Mouse (Mus musculus): ENCODE results near the gene Sf3b4.

Gene Sf3b4

DNA sequence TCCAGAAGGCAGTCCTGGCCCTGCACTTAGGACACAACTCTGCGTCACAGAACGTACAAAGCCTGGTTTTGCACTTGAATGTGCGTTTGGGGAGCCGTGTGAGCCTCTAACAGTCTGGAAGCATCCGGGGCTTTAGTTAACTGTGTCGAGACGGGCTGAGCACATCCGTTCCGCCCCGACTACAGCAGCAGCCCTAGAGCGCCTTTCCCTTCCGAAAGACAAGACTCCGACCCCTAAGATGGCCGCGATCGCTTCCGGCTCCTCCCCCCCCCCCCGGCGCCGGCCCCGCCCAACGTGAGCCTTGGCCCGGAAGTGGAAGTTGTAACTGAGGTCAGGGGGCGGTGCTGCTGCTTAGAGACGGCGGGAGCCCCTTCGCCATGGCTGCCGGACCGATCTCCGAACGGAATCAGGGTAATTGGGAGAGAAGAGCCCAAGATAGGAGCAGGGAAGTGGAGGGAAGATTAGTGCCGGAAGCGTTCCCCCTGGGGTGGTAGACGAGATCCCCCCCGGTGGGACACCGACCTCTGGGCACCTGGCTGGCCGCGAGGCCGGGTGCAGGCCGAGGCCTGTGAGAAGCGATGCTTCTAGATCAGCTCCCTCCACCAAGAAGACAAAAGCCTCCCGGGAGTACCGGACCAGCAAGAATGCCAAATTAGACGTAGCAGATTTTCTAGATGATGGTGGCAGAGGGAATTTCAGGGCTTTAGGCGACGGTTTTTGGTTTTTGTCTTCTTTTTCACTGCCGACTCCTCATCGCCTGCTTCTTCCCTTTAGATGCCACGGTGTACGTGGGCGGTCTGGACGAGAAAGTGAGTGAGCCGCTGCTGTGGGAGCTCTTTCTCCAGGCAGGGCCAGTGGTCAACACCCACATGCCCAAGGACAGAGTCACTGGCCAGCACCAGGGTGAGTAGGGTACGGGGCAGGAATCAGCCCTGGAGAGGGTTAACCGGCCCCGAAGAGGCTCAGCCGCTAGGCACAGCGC is at the start of gene Sf3b4:
Gene Sf3b4 (plus strand): TSS at position 136 of the 982 bp plus-strand sequence.
- peak; percentile 39 to 71 for DNase-seq (ENCODE audit: low read depth in 1 of 2, low spot score in 2 of 2)

DNA sequence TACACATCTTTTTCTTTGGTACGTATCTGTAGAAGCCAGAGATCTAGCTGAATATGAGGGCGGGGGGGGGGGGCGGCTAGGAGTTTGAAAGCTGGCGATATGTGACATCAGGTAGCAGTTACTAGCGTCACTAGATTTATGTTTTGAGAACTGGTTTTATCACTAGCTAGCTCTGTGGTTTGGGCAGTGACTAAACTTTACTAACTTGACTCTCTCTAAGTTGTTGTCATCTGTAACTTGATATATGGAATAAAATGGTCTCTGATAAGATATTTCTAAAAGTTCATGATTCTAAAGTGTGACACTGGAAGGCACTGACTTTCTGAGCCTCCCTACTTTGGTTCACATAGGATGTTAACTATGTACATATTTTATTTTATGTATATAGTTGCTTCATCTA is 47.9 kb upstream of the Sf3b4 start:
- DNase-seq (ENCODE audit: low read depth in 1 of 2, low spot score in 2 of 2) = no peak

GRCm38 (mm10) chr3:96128128-96128527 is 44.0 kb upstream of the Sf3b4 start:
- no peak for DNase-seq (ENCODE audit: low read depth in 1 of 2, low spot score in 2 of 2)

DNA sequence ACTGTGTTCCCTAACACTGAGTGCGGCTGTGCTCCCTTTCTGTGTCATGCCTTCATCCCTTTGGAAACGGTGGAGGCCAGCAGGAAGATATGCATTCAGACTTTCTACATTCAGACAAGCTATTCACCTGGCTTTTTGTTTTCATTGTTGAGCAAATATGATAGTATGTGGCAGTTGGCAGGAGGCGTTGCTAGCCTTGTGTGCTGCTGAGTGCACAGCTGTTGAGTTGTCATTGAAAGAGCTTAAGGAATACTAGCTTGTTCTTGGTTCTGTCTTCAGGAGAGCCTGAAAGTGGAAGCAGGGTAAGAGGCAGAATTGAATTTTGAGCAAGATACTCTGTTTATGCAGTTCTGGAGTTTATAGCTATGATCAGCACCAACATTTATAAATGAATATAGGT is 39.7 kb upstream of the Sf3b4 start:
- no peak for DNase-seq (ENCODE audit: low read depth in 1 of 2, low spot score in 2 of 2)

DNA sequence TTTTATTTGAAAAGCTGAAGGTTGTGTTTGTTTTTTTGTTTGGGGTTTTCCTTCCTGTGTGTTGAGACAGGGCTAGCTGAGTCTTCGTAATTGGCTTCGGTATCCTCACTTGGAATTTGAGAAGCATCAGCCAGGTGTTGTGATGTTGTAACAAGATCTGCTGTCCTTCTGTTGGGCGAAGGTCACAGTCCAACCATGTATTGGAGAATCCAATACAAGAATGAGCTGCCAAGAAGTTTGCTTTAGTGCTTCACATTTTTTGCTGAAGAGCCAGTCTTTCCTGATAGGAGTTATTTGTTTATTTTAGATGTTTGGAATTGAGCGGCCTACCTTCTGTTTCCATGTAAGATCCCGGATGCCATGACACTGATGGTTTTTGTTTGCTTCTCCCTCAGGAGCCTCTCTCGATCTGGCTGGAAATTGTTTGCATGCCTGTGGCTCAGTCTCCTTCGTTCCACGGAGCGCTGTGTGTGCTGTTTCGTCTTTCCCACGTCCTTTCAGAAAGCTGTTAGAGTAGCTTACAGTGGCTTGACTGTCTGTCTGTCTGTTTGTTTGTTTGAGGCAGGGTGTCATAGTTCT is 38.7 kb upstream of the Sf3b4 start:
- DNase-seq (ENCODE audit: low read depth in 1 of 2, low spot score in 2 of 2) = no peak

GRCm38 (mm10) chr3:96135011-96135410 is 37.1 kb upstream of the Sf3b4 start:
- no peak for DNase-seq (ENCODE audit: low read depth in 1 of 2, low spot score in 2 of 2)

DNA sequence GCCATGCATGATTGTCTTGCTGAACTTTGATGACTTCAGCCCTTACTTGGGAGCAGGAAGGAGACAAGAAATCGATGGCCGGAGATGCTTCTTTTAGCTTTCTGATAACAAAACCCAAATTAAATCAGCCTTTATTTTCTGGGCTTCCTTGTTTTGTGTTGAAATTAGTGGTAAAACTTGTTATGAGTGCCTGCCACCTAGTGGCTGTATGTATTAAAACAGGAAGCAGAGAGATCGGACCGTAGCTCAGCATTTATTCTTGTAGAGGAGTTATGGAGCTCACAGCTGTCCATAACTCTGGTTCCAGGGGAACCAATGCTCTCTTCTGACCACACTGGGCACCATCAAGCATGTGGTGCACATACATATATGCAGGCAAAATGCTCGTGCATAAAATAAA is 24.2 kb upstream of the Sf3b4 start:
- DNase-seq (ENCODE audit: low read depth in 1 of 2, low spot score in 2 of 2) = no peak

- DNase-seq (ENCODE audit: low read depth in 1 of 2, low spot score in 2 of 2) = no peak
Measured at GRCm38 (mm10) chr3:96151836-96152235, 20.3 kb upstream of the Sf3b4 start.

DNA sequence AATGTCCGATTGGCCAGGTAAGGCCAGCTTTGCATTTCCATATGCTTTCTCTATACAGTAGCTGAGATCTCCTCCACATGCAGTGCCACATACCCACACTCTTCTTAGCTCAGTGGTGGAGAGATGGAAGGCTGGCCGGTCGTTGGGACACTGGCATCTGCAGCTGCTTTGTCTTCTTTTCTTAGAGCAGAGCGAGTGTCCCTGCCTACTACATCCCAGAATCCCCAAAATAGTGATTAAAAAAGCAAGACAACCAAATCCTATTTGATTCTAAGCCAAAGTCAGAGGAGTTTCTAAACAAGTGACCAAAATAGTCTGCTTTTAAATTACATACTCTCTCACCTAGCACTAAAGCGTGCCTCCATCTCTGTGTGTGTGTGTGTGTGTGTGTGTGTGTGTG is 19.5 kb upstream of the Sf3b4 start:
- DNase-seq (ENCODE audit: low read depth in 1 of 2, low spot score in 2 of 2) = no peak

- no peak for DNase-seq (ENCODE audit: low read depth in 1 of 2, low spot score in 2 of 2)
Measured at GRCm38 (mm10) chr3:96155501-96155900, 16.6 kb upstream of the Sf3b4 start.

DNA sequence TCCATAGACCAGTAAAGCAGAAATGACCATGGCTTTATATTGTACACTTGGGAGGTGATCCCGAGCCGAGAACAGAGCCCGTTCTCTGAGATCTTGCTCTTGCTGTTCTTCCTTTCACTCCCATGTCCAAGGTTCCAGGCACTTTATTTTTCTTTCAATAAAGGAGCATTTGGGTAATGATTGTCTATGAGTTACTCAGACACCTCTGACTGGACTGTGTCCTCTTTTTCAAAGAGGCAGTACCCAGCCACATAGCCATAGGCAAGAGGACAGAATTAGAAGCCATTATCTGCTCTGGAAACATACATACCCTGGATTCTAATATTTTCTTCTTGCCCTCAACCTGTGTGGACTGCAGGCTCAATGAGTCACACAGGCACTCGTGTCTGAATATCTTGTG is 12.3 kb upstream of the Sf3b4 start:
- DNase-seq (ENCODE audit: low read depth in 1 of 2, low spot score in 2 of 2) = no peak

- DNase-seq (ENCODE audit: low read depth in 1 of 2, low spot score in 2 of 2) = no peak
Measured at GRCm38 (mm10) chr3:96160222-96160802, 11.8 kb upstream of the Sf3b4 start.

- DNase-seq (ENCODE audit: low read depth in 1 of 2, low spot score in 2 of 2) = no peak
Measured at GRCm38 (mm10) chr3:96160803-96161516, 11.2 kb upstream of the Sf3b4 start.

GRCm38 (mm10) chr3:96161869-96162840 is 10.0 kb upstream of the Sf3b4 start, which contains the start of gene Mtmr11:
Gene Mtmr11 (plus strand): TSS chr3:96162004.
- DNase-seq (ENCODE audit: low read depth in 1 of 2, low spot score in 2 of 2) = no peak

DNA sequence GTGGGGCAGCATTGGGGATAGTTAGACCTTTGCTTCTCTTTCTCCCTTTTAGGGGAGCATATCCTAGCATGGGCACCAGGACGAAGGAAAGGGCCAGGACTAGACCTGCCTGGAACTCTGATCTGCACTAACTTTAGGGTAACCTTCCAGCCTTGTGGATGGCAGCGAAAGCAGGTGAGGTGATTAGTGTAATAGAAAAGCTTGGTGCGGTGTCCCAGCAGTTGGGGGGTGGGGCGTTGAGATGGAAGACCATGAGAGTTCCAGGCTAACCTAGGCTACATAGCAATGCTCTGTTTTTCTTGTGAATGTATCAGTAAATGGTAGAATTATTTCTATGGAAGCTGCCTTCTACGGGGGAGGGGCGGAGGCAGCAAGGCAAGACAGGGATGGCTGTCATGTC is 9.1 kb upstream of the Sf3b4 start:
- DNase-seq (ENCODE audit: low read depth in 1 of 2, low spot score in 2 of 2) = no peak

DNA sequence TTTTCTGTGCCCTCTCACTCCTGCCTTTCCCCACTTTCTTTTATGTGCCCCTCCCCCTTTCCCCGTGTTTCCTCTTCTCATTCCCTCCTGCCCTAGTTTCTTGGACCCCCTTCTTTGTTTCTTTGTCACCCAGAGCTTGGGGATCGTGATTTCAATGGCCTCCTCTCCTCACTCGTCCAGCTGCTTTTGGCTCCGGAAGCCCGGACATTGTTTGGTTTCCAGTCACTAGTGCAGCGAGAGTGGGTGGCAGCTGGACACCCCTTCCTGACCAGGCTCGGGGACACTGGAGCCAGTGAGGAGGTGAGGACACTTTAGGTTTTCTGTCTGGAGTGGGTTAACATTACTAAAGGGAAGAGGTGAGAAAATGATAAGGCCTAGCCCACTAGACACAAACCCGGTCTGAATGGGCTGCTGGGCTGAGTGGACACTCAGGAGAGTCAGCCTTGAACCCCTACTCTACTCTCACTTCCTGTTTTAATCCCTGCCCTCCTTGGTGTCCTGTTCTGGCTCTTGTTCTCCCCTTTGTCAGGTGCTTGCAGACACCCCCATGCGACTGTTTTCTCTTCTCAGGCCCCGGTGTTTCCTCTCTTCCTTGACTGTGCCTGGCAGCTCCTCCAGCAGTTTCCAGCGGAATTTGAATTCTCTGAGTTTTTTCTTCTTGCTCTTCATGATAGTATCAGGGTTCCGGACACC is 3.5 kb upstream of the Sf3b4 start:
- DNase-seq (ENCODE audit: low read depth in 1 of 2, low spot score in 2 of 2) = no peak

DNA sequence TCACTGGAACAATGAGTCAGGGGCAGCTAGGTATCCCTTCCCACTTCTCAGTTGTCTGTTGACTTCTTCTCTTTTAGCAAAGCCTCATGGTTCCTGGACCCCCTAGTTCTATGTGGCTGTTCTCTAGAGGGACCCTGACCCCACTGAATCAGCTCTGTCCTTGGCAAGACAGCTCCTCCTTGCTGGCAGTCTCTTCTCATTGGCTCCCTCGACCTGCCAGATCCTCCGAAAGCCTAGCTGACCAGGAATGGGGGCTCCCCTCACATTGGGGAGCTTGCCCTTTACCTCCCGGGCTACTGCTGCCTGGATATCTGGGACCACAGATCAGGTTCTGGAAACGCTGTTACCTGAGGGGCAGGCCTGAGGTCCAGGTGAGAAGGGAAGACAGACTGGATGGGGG is 1.9 kb upstream of the Sf3b4 start:
- no peak for DNase-seq (ENCODE audit: low read depth in 1 of 2, low spot score in 2 of 2)

DNA sequence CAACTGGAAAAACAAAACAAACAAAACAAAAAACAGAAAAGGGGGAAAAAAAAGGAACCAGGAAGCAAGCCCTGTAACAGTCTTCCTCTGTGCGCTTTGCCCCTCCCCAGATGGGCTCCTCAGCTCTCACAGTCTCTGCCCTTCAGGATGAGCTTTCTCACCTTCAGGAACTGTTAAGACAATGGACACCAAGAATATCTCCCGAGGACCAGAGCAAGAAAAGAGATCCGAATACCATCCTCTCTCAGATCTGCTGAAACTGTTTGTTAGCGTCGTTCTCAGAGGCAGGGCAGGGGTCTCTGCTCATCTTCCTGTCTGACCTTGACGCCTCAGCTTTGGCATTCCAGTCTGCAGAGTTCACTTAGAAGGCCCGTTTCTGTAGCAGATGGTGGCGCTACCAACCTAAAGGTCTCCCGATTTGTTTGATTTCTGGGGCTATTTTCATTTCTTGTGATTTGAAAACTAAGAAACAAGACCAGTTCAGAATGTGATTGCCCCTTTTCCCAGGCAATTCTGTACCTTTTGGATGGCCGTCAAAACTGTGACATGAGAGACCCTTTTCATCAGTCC is 1.1 kb upstream of the Sf3b4 start:
- DNase-seq (ENCODE audit: low read depth in 1 of 2, low spot score in 2 of 2) = no peak

DNA sequence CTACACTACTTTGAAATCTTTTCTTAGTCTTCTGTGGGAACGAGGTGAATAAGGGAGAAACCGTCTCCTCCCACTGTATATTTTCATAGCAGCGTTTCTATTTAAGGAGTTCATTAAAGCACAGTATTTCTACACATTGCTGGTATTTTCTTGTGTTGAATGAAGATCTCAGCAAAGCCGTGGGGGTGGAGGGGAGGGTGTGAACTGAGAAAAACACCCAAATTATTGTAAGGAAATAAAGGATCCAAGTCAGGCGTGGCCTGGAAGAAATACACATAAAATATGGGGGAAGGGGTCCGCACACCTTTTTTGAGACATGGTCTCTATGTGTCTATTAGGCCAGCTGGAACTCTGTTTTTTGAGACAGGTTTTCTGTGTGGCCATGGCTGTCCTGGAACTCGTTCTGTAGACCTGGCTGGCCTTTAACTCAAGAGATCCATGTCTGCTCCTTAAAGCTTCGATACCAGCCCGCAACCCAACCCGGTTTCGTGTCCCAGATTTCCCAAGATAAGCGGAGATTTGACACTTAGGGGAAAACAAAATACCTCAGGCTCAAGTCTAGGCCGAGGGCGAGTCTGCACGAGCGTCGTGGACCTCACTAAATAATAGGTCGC is 442 bp upstream of the Sf3b4 start:
- no peak for DNase-seq (ENCODE audit: low read depth in 1 of 2, low spot score in 2 of 2)

Measured in monocyte, adult 2 months (primary cell).